8 mouse cellular contexts compared by ENCODE assay signal in genomic region chr1:66386751-66387452, GRCm38 (mm10).
A peak's percentile ranks its signal among the peaks of the same experiment; 100 is the strongest.
DNase-seq lines count a peak whose midpoint lies in the region; ATAC-seq lines count a peak whose summit lies in the region.

No protein-coding gene starts in this region.

- no peaks in the 10 kb centered on the region for H3K9me3 ChIP-seq in hindbrain, embryonic 11.5 days (ENCODE audit: control insufficient read depth, low read length)
- H3K9me3 ChIP-seq in midbrain, embryonic 10.5 days (replicated peaks): no peaks in the 10 kb centered on the region
- no peaks in the 10 kb centered on the region for H3K9me3 ChIP-seq in heart, embryonic 12.5 days (replicated peaks)

- H3K9ac ChIP-seq in hindbrain, embryonic 11.5 days (ENCODE audit: low read depth, low read length): peak overlapping the region; percentile 42
- no peak overlapping the region for H3K9ac ChIP-seq in heart, embryonic 12.5 days

- WGBS in hindbrain, embryonic 11.5 days: 32% methylated on average over 10 of the region's 10 CpGs
- WGBS in midbrain, embryonic 10.5 days: 35% methylated on average over 10 of the region's 10 CpGs
- 76% methylated on average over 10 of the region's 10 CpGs for WGBS in heart, embryonic 12.5 days

- no peaks in the 10 kb centered on the region for H3K36me3 ChIP-seq in hindbrain, embryonic 11.5 days (ENCODE audit: control insufficient read depth, insufficient read depth, low read length)
- H3K36me3 ChIP-seq in midbrain, embryonic 10.5 days: no peaks in the 10 kb centered on the region
- H3K36me3 ChIP-seq in heart, embryonic 12.5 days: no peaks in the 10 kb centered on the region

- peak overlapping the region; percentile 45 for H3K4me2 ChIP-seq in hindbrain, embryonic 11.5 days (replicated peaks; ENCODE audit: low read depth, low read length)
- H3K4me2 ChIP-seq in heart, embryonic 12.5 days: no peak overlapping the region

- peak; percentile 63 for DNase-seq in layer of hippocampus, adult 11-12 months (ENCODE audit: low spot score)
- DNase-seq in layer of hippocampus, adult 9-10 months (ENCODE audit: low spot score): no peak
- DNase-seq in hindbrain, embryonic 11.5 days (ENCODE audit: low spot score): peak; percentile 80
- DNase-seq in midbrain, embryonic 10.5 days (ENCODE audit: low spot score): peak; percentile 66
- no peak for DNase-seq in adrenal gland, postnatal 25 days
- no peak for DNase-seq in spleen, postnatal 10 days (ENCODE audit: low spot score in 2 of 2)
- DNase-seq in spleen, adult 12 weeks (ENCODE audit: low spot score): no peak

- peak overlapping the region; percentile 84 for H3K27ac ChIP-seq in hindbrain, embryonic 11.5 days (ENCODE audit: low read depth, low read length)
- H3K27ac ChIP-seq in midbrain, embryonic 10.5 days (replicated peaks): peak overlapping the region; percentile 85
- no peak overlapping the region for H3K27ac ChIP-seq in heart, embryonic 12.5 days (ENCODE audit: poor library complexity, severe bottlenecking)

- no peaks in the 10 kb centered on the region for H3K27me3 ChIP-seq in hindbrain, embryonic 11.5 days (ENCODE audit: control insufficient read depth, insufficient read depth, low read length)
- H3K27me3 ChIP-seq in midbrain, embryonic 10.5 days (ENCODE audit: low read depth, poor library complexity, severe bottlenecking): no peaks in the 10 kb centered on the region
- no peaks in the 10 kb centered on the region for H3K27me3 ChIP-seq in heart, embryonic 12.5 days (replicated peaks)

- no peaks in the 10 kb centered on the region for H3K4me1 ChIP-seq in hindbrain, embryonic 11.5 days (replicated peaks; ENCODE audit: control insufficient read depth, insufficient read depth, low read length)
- peaks cover 45% of the 10 kb centered on the region for H3K4me1 ChIP-seq in midbrain, embryonic 10.5 days
- H3K4me1 ChIP-seq in heart, embryonic 12.5 days (replicated peaks): no peaks in the 10 kb centered on the region

- peak; percentile 94 for ATAC-seq in hindbrain, embryonic 11.5 days (ENCODE audit: low FRiP score)
- ATAC-seq in heart, embryonic 12.5 days (ENCODE audit: insufficient number of reproducible peaks, low FRiP score): no peak

- H3K4me3 ChIP-seq in hindbrain, embryonic 11.5 days (ENCODE audit: low read depth, low read length): peak overlapping the region; percentile 25
- H3K4me3 ChIP-seq in midbrain, embryonic 10.5 days: peak overlapping the region; percentile 51
- no peak overlapping the region for H3K4me3 ChIP-seq in heart, embryonic 12.5 days

Comparison
In these comparisons a context has a peak if more than half of its experiments do, and no peak if none do; other contexts are left out.
1. DNase-seq: peak in layer of hippocampus, adult 11-12 months (single experiment), hindbrain, embryonic 11.5 days (single experiment) and midbrain, embryonic 10.5 days (single experiment); none in layer of hippocampus, adult 9-10 months (single experiment), adrenal gland, postnatal 25 days (single experiment), spleen, postnatal 10 days (0 of 2) and spleen, adult 12 weeks (single experiment).